Mouse (Mus musculus) kidney, postnatal 25 days (tissue): ENCODE measurements around the gene Rps11.

ENCODE experiments used
- DNase-seq, 2 experiments: peaks; one replicate each; pipeline ENCODE4 v3.0.0; 2021; ENCODE audit warnings: mixed read lengths in 2 of 2

Gene Rps11

GRCm38 (mm10) chr7:45082401-45083299 lies 41.6 kb downstream of the Rps11 start:
- DNase-seq, result peak; percentile 59 to 77

- no peak for DNase-seq
Measured at GRCm38 (mm10) chr7:45081016-45081415, 43.2 kb downstream of the Rps11 start.

- peak; percentile 86 to 95 for DNase-seq
Measured at GRCm38 (mm10) chr7:45079856-45080255, 44.4 kb downstream of the Rps11 start.

- DNase-seq, result peak; percentile 83 to 90
Measured at GRCm38 (mm10) chr7:45078513-45078912, 45.7 kb downstream of the Rps11 start.

DNA sequence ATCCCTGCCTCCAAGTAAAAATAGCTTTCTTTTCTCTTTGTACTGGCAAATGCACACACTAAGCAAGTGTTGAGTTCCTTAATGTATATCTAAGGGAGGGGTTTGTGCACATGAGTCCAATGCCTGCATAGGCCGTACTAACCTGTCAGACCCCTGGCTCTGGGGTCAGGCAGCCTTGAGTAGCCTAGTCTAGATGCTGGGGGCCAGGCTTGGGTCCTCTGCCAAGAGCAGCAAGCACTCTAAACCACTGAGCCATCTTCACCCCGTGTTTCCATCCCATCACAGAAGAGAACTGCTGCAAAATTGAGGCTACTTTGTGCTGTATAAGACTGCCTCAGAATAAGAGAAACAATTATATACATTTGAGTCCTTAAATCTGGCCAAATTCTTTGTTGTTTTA lies 46.4 kb downstream of the Rps11 start:
- DNase-seq, result no peak

GRCm38 (mm10) chr7:45077322-45077721 lies 46.9 kb downstream of the Rps11 start:
- DNase-seq, result no peak

DNA sequence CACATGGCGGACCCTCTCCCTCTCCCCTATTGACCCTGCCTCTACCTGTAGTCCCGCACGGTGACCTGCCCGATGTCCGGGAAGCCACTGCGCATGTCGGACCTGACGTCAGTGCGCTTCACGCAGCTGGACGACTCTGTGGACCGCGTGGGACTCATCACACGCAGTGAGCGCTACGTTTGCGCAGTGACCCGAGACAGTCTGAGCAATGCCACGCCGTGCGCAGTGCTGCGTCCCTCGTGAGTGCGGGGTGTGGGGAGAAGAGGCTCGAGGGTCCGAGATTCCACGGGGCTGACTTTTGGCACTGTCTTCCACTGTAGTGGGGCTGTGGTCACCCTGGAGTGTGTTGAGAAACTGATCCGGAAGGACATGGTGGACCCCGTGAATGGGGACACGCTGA lies 47.7 kb downstream of the Rps11 start:
- no peak for DNase-seq

- peak in 1 of 2 experiments; percentile 60 for DNase-seq
Measured at GRCm38 (mm10) chr7:45075405-45075804, 48.8 kb downstream of the Rps11 start.

DNA sequence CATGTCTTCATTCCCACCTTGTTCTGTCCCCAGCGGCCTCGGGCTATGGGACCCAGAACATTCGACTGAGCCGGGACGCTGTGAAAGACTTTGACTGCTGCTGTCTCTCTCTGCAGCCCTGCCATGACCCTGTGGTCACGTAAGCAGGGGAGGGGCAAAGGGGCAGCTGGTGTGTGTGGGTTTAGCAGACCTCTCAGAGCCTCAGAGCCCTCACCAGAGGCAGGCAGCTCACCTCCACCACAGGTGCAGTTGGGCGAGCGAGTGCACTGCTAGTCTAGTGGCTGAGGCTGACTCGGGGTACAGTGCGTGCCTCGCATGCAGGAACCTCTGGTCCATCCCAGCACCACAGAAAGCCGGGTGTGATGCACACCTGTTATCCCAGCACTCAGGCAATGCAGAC lies 50.3 kb downstream of the Rps11 start:
- no peak for DNase-seq

- no peak for DNase-seq
Measured at GRCm38 (mm10) chr7:45073171-45073707, 51.0 kb downstream of the Rps11 start.
